Mouse (Mus musculus) embryonic stem cell, embryonic (primary cell): ENCODE results near the gene Trim34b.
"Not testable (repeated sequence)": the region's sequence is repeated elsewhere in the genome, so short reads cannot be mapped to it uniquely, and the experiment has no call there.

Experiments used
- CTCF ChIA-PET, 4 experiments: fragments of 300-600 bp in 2 of 4; fragments of 350-600 bp in 2 of 4; sonication (Branson Sonifier 250); formaldehyde crosslinking; loops; one replicate each; lab custom pipeline; 2022; ENCODE audit warnings: inconsistent platforms in 2 of 4; lab: Charles Lee
- POLR2A ChIA-PET, 4 experiments: fragments of 300-600 bp in 2 of 4; fragments of 350-600 bp in 2 of 4; sonication (Branson Sonifier 250); formaldehyde crosslinking; loops; one replicate each; lab custom pipeline; 2022; ENCODE audit warnings: antibody characterized with exemption in 4 of 4, inconsistent platforms in 1 of 4; lab: Charles Lee

The Trim34b gene

DNA sequence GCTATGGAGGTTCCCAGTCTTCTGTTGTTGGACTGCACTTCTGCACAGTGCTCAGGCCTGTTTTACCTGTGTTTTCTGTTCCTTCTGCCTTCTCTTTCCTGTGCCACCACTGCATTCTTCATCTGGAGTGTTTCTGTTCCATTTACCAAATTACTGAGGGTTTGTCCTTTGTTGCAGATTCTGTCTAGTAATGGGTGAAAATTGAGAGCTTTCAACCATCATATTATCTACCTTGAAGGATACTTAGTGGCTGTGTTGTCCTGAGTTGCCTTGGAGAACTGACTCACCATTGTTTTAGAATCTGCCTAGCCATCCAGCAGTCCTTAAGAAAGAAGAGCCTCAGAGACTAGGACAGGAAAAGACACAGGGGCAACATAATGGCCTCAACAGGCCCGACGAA is at the start of gene Trim34b:
Gene Trim34b, plus strand, starts transcription at position 301 of the 400 bp plus-strand sequence.
- CTCF ChIA-PET, POLR2A ChIA-PET: not testable (repeated sequence)

DNA sequence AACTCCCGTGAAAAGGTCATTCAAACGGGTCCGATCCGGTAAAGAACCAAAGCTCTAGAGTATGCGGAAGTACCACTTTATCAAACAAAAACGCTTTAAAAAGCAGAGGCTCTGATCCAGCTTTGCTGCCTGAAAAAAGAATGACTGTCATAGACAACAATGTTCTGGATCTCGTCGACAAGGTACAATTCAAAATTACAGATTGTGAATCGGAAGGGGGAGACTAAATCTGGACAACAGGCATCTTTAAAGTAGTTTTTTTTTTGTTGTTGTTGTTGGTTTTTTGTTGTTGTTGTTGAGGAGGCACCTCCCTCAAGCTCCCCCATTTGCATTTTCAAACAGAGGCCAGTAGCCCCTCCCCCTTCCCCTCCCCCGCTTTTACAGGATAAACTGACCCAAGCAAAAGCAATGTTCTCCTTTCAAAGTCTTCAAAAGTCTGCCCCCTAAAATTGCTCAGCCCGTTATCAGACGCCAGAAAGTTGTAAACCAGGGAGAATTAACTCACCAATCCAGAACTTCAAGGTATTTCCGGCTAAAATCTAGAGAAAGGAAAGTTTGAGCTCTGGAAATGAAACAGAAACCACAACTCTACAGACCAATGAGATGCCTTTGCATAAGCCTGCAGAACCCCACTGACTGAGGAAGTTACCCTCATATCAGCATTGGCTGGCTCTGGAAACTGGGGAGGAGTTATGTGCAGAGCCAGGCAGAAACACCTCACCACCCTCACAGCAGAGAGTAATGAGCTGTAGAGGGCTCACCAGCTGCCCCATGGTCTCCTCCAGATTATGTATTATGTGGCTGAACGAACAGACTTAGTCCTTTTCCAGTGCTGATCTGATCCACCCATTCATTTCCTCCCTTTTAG is 41.5 kb upstream of the Trim34b start, which contains the start of gene Trim5:
Gene Trim5, minus strand, starts transcription at position 519 of the 868 bp plus-strand sequence.
- CTCF ChIA-PET: not testable (repeated sequence)
- POLR2A ChIA-PET: interaction anchor here in 1 of 4 experiments (0.6 kb wide), 2 partner anchors 58 to 211 kb away, joined by 3 read pairs; no protein-coding TSS in a partner anchor

DNA sequence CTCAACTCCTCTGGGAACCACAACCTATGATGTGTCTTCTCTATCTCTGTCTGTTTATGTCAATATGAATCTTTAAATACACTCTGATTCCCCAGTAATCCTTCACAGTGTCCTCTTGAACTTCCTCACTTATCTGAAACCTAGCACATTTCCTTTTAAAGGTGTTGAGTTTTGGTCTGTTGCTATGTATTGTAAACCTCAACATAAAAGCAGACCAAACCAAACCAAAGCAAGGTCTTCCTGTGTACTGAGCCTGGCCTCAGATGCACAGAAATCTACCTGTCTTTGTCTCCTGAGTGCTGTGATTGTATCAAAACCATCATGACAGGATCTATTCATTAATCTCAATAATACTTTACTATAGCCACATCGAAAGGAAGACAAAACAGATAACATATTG is 38.6 kb upstream of the Trim34b start:
- ChIA-PET POLR2A (interaction anchor here in 1 of 4 experiments (0.5 kb wide), 1 partner anchor 63 kb away, joined by 4 read pairs; no protein-coding TSS in a partner anchor), CTCF (no interaction called here)

DNA sequence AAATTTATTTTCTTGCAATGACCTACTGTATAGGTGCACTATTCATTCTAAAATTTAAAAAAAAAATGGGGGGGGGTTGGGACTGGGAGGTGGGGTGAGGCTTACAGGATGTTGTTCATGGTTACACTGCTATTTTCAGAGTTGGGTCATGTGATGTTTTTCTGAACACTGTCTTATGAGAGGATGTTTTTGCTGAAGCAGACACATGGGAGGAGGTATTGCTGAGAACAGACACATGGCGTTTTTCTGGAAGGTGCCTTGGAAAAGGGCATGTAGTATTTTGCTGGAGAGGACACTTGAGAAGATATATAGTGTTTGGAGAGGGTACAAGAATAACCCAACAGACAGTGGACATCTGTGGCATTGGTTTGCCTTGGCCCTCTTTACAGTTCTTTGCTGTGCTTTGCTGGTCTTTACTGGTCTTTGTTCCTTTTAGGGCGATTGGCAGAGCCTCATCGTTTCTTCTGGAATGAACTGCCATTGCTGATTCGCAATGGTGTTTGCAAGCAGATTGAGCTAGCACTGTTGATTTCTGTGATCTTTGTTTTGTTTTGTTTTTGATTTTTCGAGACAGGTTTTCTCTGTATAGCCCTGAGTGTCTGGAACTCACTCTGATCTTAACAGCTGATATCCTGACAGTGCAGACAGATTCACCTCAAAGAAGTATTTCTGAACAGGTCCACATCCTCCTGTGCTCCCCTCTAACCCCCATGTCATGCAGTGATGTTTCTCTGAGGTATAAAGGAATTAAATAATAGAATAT is 37.5 kb upstream of the Trim34b start:
- ChIA-PET CTCF (no interaction called here), POLR2A (no interaction called here)

DNA sequence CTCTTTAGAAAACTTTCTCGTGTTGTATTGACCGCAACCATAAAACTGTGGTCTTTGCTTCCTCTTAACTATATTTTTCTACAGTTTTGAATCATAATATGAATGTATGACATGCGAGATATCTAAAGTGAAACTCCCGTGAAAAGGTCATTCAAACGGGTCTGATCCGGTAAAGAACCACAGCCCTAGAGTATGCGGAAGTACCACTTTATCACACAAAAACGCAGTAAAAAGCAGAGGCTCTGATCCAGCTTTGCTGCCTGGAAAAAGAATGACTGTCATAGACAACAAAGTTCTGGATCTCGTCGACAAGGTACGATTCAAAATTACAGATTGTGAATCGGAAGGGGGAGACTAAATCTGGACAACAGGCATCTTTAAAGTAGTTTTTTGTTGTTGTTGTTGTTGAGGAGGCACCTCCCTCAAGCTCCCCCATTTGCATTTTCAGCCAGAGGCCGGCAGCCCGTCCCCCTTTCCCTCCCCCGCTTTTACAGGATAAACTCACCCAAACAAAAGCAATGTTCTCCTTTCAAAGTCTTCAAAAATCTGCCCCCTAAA is 14.4 kb upstream of the Trim34b start:
- CTCF ChIA-PET: no interaction called here
- POLR2A ChIA-PET: interaction anchor here in 1 of 4 experiments (1.2 to 2.5 kb wide), 2 partner anchors 16 to 95 kb away, joined by 5 to 11 read pairs; no protein-coding TSS in a partner anchor

DNA sequence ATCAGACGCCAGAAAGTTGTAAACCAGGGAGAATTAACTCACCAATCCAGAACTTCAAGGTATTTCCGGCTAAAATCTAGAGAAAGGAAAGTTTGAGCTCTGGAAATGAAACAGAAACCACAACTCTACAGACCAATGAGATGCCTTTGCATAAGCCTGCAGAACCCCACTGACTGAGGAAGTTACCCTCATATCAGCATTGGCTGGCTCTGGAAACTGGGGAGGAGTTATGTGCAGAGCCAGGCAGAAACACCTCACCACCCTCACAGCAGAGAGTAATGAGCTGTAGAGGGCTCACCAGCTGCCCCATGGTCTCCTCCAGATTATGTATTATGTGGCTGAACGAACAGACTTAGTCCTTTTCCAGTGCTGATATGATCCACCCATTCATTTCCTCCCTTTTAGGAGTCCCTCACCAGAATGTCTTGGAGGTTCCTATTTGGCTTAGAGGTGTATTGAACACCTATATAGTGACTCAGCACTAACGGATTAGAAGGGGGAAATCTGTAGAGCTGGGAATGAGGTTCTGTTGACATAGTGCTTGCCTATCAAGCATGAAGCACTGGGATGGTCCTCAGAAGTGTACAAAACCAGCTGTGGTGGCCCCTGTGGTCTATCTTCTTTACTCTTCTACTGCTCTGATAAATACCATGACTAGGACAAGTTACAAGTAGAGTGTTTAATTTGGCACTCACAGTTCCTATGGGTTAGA is 13.7 kb upstream of the Trim34b start, which contains the start of gene Trim12a:
Gene Trim12a, minus strand, starts transcription at position 98 of the 712 bp plus-strand sequence.
- CTCF ChIA-PET: not testable (repeated sequence)
- POLR2A ChIA-PET: interaction anchor here in 1 of 4 experiments (1.2 to 2.5 kb wide), 3 partner anchors 16 to 96 kb away, joined by 4 to 11 read pairs (median 5); no protein-coding TSS in a partner anchor

DNA sequence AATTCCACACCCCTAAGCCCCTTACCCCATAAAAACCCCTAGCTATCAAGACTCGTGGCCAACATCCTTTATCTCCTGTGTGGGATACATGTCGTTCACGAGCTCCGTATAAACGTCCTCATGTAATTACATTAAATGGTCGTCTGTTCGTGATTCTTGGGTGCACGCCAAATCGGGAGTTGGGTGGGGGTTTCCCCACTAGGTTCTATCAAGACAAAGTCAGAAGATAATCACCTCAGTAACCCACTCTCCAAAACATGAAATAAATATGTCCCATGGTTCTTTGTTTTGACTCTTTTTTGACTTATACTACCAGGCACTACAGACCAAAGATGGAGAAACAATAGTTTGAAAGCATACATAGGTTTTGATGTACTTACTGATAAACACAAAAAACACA is 7.2 kb upstream of the Trim34b start:
- POLR2A ChIA-PET: no interaction called here
- CTCF ChIA-PET: no interaction called here

DNA sequence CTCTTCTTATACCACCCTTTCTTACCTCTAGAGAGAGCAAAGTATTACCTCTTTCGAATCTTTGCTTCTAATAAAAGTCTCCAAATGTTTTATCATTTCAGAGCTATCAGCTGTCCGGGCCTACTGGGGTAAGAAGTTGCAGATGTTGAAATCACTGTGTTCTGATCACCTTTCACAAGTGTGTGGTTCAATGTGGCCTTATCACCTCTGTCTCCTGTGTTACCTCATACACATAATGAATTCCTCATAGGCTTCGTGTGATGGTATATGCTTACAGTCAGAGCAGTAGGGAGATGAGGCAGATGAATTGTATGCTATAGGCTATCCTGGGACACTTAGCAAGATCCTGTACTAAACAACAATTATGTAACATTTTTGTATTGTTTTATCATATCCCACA is 6.3 kb downstream of the Trim34b start:
- POLR2A ChIA-PET: not testable (repeated sequence)

DNA sequence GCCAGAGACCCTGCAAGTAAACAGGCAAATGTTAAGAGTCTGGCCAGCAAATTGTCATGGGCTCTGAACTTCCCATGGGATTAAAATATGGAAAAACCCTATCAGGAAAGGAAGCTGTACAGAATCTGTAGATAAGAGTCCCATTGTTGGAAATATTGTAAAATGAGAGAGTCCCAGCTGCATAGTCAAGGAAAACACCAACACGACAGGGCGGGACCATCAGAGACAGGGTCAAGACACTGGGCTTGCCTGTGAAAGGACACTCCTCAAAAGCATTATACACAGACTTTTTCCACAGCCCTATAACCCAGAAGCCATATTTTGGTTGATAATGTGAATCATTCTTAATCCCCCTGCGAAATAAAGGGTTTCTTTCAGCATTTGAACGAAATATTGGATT is 11.5 kb downstream of the Trim34b start:
- POLR2A ChIA-PET, CTCF ChIA-PET: not testable (repeated sequence)

More for the DNA sequence above, 6.3 kb downstream of the Trim34b start:
- CTCF ChIA-PET: not testable (repeated sequence)

DNA sequence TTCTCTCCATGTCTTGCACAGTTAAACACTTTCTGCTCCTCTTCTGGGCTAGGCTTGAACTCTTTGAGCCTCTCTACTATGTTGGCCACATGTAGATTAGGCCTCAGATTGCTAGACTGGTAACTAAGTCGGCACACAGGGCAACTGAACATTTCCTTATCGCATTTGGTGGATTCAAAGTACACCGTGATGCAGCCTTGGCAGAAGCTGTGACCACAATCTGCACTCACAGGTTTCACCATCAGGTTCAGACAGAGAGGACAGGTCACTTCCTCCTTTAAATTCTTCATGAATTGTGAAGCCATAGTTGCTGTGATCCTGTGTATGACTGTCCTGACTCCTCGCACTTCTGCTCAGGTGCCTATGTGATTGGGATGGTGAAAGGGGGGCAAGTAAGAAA is 18.8 kb downstream of the Trim34b start:
- POLR2A ChIA-PET, CTCF ChIA-PET: not testable (repeated sequence)

DNA sequence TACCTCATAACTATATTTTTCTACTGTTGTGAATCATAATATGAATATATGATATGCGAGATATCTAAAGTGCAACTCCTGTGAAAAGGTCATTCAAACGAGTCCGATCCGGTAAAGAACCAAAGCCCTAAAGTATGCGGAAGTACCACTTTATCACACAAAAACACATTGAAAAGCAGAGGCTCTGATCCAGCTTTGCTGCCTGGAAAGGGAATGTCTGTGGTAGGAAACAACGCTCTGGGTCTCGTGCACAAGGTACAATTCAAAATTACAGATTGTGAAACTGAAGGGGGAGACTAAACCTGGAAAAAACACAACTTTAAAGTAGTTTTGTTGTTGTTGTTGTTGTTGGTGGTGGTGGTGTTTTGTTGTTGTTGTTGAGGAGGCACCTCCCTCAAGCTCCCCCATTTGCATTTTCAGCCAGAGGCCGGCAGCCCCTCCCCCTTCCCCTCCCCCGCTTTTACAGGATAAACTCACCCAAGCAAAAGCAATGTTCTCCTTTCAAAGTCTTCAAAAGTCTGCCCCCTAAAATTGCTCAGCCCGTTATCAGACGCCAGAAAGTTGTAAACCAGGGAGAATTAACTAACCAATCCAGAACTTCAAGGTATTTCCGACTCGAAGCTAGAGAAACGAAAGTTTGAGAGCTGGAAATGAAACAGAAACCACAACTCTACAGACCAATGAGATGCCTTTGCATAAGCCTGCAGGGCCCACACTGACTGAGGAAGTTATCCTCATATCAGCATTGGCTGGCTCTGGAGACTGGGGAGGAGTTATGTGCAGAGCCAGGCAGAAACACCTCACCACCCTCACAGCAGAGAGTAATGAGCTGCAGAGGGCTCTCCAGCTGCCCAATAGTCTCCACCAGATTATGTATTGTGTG is 23.7 kb downstream of the Trim34b start, which contains the start of gene Trim12c:
Gene Trim12c, minus strand, starts transcription at position 646 of the 883 bp plus-strand sequence.
- POLR2A ChIA-PET: interaction anchor here (0.8 to 1.9 kb wide), 6 partner anchors 96 to 135 kb away, joined by 3 to 5 read pairs (median 4); partner anchors contain the start of gene Trim34a (in 1 of the 4)
- CTCF ChIA-PET: no interaction called here

DNA sequence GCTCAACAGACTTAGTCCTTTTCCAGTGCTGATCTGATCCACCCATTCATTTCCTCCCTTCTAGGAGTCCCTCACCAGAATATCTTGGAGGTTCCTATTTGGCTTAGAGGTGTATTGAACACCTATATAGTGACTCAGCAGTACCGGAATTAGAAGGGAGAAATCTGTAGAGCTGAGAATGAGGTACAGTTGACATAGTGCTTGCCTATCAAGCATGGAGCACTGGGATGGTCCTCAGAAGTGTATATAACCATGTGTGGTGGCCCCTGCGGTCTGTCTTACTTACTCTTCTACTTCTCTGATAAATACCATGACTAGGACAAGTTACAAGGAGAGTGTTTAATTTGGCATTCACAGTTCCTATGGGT is 24.3 kb downstream of the Trim34b start:
- ChIA-PET CTCF (no interaction called here), POLR2A (interaction anchor here in 2 of 4 experiments (1.5 to 1.9 kb wide), 2 partner anchors 96 to 136 kb away, joined by 3 to 5 read pairs; no protein-coding TSS in a partner anchor)

DNA sequence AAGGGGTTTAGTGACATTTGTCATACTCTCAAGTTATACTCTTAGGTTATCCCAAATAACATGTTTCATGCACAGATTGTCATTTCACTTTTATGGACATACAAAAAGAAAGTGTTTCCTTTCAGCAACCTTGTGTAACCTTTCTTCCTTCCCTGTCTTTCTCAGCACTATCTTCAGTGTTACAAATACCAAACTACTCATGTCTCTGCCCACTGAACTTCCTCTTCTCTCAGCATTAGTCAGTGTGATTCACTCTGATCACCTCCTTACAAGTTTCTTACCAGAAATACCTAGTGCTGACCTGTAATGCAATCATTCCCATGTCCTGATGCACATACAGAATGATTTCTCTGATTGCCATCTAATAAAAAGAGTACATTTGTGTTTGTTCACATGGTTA is 37.1 kb downstream of the Trim34b start:
- ChIA-PET CTCF (no interaction called here), POLR2A (no interaction called here)

DNA sequence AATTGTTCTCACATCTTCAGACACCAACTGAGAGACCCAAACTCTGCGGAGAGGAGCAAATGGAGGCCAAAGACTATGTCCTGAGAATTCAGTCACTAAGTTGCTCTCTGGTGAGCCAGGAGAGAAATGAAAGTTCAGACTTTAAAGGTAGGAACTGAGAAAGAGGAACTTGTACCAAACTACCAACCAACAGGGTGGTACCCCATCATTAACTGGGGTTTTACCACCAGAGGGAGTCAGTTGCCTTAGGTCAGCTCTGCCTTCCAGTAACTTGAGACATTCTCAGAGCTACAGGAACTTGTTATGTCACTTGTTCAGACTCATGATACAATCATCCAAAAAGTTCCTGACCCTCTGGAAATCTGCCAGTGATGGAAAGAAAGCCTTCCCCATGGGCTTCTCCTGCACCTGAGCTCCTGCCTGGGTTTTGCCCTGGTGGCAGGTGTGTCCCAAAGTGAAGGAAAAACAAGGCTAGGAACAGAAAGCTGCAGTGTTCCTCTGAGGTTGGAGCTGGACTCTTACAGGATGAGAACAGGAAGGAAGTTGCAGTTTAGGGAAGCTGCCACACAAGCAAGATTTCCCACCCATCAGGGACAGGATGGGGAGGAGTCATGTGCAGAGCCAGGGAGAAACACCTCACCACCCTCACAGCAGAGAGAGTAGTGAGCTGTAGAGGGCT is 40.6 kb downstream of the Trim34b start, which contains the start of gene Trim30b:
Gene Trim30b, minus strand, starts transcription at position 149 of the 679 bp plus-strand sequence.
- POLR2A ChIA-PET: no interaction called here
- CTCF ChIA-PET: interaction anchor here in 1 of 4 experiments (0.6 kb wide), 1 partner anchor 226 kb away, joined by 3 read pairs; no protein-coding TSS in a partner anchor
